Mouse (Mus musculus) myocyte (in vitro differentiated cells): Measurements from ENCODE around the gene Cd300e.

Experiments used
- CEBPB ChIP-seq: IDR thresholded peaks from 2 replicates; pipeline ENCODE4 v1.6.1; 2011; ENCODE audit warnings: mild to moderate bottlenecking, moderate library complexity; ENCODE audit not compliant: poor library complexity, insufficient read depth, severe bottlenecking
- POLR2A ChIP-seq: IDR thresholded peaks from one replicate; pipeline ENCODE4 v1.6.1; 2011; ENCODE audit warnings: low read depth, mild to moderate bottlenecking, control low read depth, moderate library complexity; ENCODE audit not compliant: insufficient read length
- POLR2AphosphoS2 ChIP-seq: IDR thresholded peaks from one replicate; pipeline ENCODE4 v1.6.1; 2011; ENCODE audit warnings: low read depth, control low read depth; ENCODE audit not compliant: insufficient read length

- TF ChIP-seq CEBPB = no peak
- TF ChIP-seq POLR2A = no peak
- TF ChIP-seq POLR2AphosphoS2 = no peak
These were observed 13.9 kb upstream of the Cd300e start for GRCm38 (mm10) chr11:115075859-115076258.
